Mouse (Mus musculus) testis, adult 2 months (tissue): ENCODE measurements around the gene Mpi.
A peak's percentile ranks its signal among the peaks of the same experiment; 100 is the strongest.

Source experiments
- CTCF ChIP-seq: fragments of 200-500 bp; IDR thresholded peaks from 2 replicates; pipeline ENCODE4 v1.5.1; 2012; ENCODE audit warnings: low read depth, mild to moderate bottlenecking, inconsistent platforms, low read length, moderate library complexity; ENCODE audit not compliant: control insufficient read depth, insufficient read depth, insufficient replicate concordance
- POLR2A ChIP-seq: fragments of 200-500 bp; IDR thresholded peaks from 2 replicates; pipeline ENCODE4 v1.6.1; 2012; ENCODE audit warnings: low read depth, mild to moderate bottlenecking, inconsistent platforms, low read length, moderate library complexity; ENCODE audit not compliant: control insufficient read depth

GRCm38 (mm10) chr9:57537044-57537727 lies 15.4 kb downstream of the Mpi start, which contains the start of gene Fam219b:
- TF ChIP-seq POLR2A: peak; percentile 83
- TF ChIP-seq CTCF: no peak
